Mouse (Mus musculus) forebrain, embryonic 13.5 days (tissue): ENCODE measurements around the gene Sec61b. TPM values are rescaled to one million over a fixed set of nuclear protein-coding genes. Genes with fewer than 3 reads are reported as not detected.
A peak's percentile ranks its signal among the peaks of the same experiment; 100 is the strongest.

Experiments
- ATAC-seq: fragments of 200-750 bp; cut with Nextera tagmentation; 2 replicates; pipeline ENCODE4 v1.8.0; 2017
- H3K27ac ChIP-seq: fragments of 300-500 bp; sonication (generic); 2 replicates; pipeline ENCODE4 v1.5.1; 2015; ENCODE audit warnings: inconsistent platforms, mild to moderate bottlenecking, moderate library complexity
- H3K27me3 ChIP-seq: fragments of 300-500 bp; sonication (generic); 2 replicates; pipeline ENCODE4 v1.6.1; 2015; ENCODE audit warnings: mild to moderate bottlenecking, inconsistent platforms
- H3K36me3 ChIP-seq: fragments of 300-500 bp; sonication (generic); 2 replicates; pipeline ENCODE4 v1.6.1; 2015; ENCODE audit warnings: mild to moderate bottlenecking, inconsistent platforms; ENCODE audit not compliant: poor library complexity, severe bottlenecking
- H3K4me1 ChIP-seq: fragments of 300-500 bp; sonication (generic); 2 replicates; pipeline ENCODE4 v1.6.1; 2015; ENCODE audit warnings: inconsistent platforms
- H3K4me2 ChIP-seq: fragments of 300-500 bp; sonication (generic); 2 replicates; pipeline ENCODE4 v1.6.1; 2015; ENCODE audit warnings: inconsistent platforms, mild to moderate bottlenecking, moderate library complexity
- H3K4me3 ChIP-seq: fragments of 300-500 bp; sonication (generic); 2 replicates; pipeline ENCODE4 v1.5.1; 2015; ENCODE audit warnings: mild to moderate bottlenecking, inconsistent platforms
- H3K9ac ChIP-seq: fragments of 300-500 bp; sonication (generic); 2 replicates; pipeline ENCODE4 v1.6.1; 2015; ENCODE audit warnings: mild to moderate bottlenecking, inconsistent platforms
- H3K9me3 ChIP-seq: fragments of 300-500 bp; sonication (generic); replicated peaks from 2 replicates; pipeline ENCODE4 v1.6.1; 2016; ENCODE audit warnings: inconsistent platforms
- WGBS: fragments of 180-500 bp; shearing (Covaris S2); methylation state at CpG from one replicate; pipeline ENCODE4 v1.1.7; 2015; 5-methylcytosine and 5-hydroxymethylcytosine counted together
- polyA plus RNA-seq: library from polyadenylated mRNA; unstranded; fragments of >200 nt; fragmentation: Nextera tagmentation; extraction: Ambion mirVana; gene quantifications from 2 replicates; pipeline ENCODE4 v1.2.1, GENCODE M21; 2015

The Sec61b gene
- polyA plus RNA-seq, 1 experiment from 2014 or later: 357 TPM

DNA sequence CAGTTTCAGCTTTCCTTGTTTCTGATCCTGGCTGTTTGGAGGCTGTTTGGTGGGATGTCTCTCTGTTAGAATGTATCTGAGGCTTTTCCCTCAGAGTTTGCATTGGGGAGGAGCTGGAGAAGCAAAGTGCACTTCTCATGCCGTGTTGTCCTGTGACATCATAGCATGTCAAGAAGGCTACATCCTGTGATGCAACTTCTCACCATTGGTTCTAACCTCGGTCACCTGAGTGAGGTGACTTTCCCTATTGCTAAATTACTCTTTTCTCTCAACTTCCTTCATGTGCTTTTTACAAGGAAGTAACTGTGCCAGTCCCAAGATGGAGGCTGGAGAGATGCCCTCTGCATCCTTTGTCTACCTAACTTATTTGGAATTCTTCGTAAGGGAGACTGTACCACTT lies 25.9 kb upstream of the Sec61b start:
- ATAC-seq: no peak
- H3K4me2 ChIP-seq: no peak overlapping the region
- H3K36me3 ChIP-seq: no peaks in the 10 kb centered on the region
- no peak overlapping the region for H3K27ac ChIP-seq
- no peaks in the 10 kb centered on the region for H3K9me3 ChIP-seq
- H3K4me3 ChIP-seq: no peak overlapping the region
- no peaks in the 10 kb centered on the region for H3K27me3 ChIP-seq
- 84% methylated on average over 3 of the region's 3 CpGs for WGBS
- H3K4me1 ChIP-seq: peaks cover 8% of the 10 kb centered on the region; the same call in 1 of the 2 replicates
- H3K9ac ChIP-seq: no peak overlapping the region

DNA sequence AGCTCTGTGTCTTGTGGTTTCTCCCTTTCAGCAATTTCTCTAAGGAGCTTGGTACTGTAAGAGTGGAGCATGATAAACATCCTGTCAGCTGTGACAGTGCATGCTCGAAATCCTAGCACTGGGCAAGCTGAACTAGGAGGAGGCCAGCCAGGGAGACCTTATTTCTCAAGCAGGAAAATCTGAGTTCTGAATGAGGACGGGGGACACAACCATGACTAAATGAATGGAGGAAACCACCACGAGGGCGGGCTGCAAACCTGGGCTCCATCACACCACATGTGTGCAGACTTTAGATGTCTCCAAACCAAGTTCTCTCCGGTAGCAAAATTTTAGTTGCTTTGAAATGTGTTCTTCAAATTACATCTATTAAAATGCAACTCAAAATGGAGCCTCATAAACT lies 25.3 kb upstream of the Sec61b start:
- Histone ChIP-seq H3K4me1 (peaks cover 8% of the 10 kb centered on the region; the same call in 1 of the 2 replicates), H3K27ac (no peak overlapping the region), H3K4me2 (no peak overlapping the region), H3K36me3 (no peaks in the 10 kb centered on the region), H3K27me3 (no peaks in the 10 kb centered on the region), H3K9me3 (no peaks in the 10 kb centered on the region), H3K4me3 (no peak overlapping the region), H3K9ac (no peak overlapping the region)
- ATAC-seq: no peak
- WGBS: 60% methylated on average over 5 of the region's 5 CpGs

DNA sequence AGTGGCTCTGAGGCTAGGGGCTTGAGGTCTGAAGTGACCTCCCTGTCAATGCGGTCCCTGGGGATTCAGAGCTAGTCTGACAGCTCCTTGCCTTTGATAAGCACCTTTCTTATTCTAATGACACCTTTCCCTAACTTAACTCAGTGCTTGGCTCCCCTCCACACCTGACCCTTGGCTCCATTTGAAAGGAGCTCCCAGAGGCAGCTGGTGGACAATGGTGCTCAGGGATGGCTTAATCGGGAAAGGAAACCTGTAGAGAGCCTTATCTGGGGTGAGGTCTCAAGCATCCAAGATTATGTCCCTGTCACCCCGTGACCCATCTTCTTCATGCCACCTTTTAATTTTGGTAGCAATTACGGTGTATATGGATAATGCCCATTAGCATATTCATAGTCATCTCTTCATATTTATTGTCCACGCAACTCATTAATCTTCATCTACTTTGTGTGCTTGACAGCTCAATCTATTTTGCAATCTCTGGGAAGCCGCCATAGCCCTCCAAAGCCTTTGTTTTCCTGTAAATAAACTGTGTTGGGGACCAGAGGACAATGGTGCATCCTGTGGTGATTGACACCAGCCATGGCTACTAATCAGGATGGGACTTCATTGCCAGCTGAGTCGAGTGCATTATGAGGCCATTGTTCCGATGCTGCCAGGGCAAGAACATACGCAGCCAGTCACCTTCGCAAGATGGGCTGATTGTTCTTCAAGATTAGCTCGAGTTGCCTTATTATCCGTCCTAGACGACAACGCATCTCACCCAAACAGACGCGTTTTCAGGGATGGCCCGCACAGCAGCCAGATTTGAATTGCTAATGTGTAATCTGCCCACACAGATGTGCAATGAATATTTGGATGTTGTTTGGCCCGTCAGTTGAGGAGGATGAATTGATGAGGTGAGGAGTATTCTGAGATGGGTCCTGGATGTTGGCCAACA lies 24.6 kb upstream of the Sec61b start:
- no peak overlapping the region for H3K27ac ChIP-seq
- ATAC-seq: no peak
- peaks cover 8% of the 10 kb centered on the region; the same call in 1 of the 2 replicates for H3K4me1 ChIP-seq
- H3K4me3 ChIP-seq: no peak overlapping the region
- WGBS: 13% methylated on average over 18 of the region's 18 CpGs
- H3K27me3 ChIP-seq: no peaks in the 10 kb centered on the region
- no peaks in the 10 kb centered on the region for H3K36me3 ChIP-seq
- no peaks in the 10 kb centered on the region for H3K9me3 ChIP-seq
- H3K9ac ChIP-seq: no peak overlapping the region
- peak overlapping the region; percentile 11; the same call in 1 of the 2 replicates for H3K4me2 ChIP-seq

DNA sequence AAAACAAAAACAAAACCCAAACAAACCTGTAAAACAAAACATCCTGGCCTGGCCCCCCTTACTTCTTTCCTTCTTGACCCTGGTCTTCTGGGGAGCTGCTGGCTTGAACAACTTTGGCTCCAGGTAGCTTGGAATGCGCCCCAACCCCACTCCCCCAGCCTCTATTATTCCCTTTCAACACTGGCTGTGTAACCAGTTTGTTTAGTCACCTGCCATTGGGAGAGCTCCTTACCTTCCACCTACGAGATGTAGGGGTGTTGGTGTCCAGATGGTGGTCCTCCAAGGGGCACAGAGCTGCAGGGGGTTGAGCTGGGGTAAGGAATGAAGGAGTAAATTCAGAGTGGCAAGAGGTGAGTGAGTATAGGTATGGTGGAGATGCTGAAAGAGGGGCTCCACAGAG lies 7.3 kb upstream of the Sec61b start:
- no peak overlapping the region for H3K9ac ChIP-seq
- no peak overlapping the region for H3K4me3 ChIP-seq
- H3K27me3 ChIP-seq: no peaks in the 10 kb centered on the region
- H3K4me2 ChIP-seq: no peak overlapping the region
- H3K36me3 ChIP-seq: peaks cover 70% of the 10 kb centered on the region
- H3K9me3 ChIP-seq: peaks cover 6% of the 10 kb centered on the region; the same call in 1 of the 2 replicates
- H3K4me1 ChIP-seq: 0 out of 2 replicates have a peak, but pooled peaks cover under 1% of the 10 kb centered on the region
- 96% methylated on average over 2 of the region's 2 CpGs for WGBS
- ATAC-seq: no peak
- H3K27ac ChIP-seq: no peak overlapping the region

DNA sequence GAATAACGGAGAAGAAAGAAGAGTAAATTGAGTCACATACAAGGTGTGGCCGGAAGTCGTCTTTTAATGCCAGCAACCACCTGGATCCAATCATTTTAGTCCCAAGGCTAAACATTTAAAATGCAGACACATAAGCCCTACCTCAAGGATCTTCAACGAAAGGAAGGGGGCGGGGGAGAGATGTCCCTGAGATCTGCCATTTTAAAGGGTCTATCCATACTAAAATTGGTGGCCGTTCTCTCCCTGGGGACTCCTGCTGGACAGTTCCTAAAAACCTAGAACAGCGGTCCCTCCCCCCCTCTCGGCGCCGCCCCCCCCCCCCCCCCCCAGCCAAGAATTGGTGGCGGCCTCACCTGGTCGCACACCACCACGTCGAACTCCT lies 881 bp upstream of the Sec61b start:
- WGBS: 2% methylated on average over 12 of the region's 14 CpGs
- Histone ChIP-seq H3K9ac (peak overlapping the region; percentile 91), H3K4me3 (peak overlapping the region; percentile 83), H3K4me1 (peaks cover 26% of the 10 kb centered on the region), H3K9me3 (no peaks in the 10 kb centered on the region; the same call in 1 of the 2 replicates), H3K27ac (peak overlapping the region; percentile 98), H3K27me3 (no peaks in the 10 kb centered on the region), H3K36me3 (peaks cover 54% of the 10 kb centered on the region), H3K4me2 (peak overlapping the region; percentile 86)
- ATAC-seq: no peak

DNA sequence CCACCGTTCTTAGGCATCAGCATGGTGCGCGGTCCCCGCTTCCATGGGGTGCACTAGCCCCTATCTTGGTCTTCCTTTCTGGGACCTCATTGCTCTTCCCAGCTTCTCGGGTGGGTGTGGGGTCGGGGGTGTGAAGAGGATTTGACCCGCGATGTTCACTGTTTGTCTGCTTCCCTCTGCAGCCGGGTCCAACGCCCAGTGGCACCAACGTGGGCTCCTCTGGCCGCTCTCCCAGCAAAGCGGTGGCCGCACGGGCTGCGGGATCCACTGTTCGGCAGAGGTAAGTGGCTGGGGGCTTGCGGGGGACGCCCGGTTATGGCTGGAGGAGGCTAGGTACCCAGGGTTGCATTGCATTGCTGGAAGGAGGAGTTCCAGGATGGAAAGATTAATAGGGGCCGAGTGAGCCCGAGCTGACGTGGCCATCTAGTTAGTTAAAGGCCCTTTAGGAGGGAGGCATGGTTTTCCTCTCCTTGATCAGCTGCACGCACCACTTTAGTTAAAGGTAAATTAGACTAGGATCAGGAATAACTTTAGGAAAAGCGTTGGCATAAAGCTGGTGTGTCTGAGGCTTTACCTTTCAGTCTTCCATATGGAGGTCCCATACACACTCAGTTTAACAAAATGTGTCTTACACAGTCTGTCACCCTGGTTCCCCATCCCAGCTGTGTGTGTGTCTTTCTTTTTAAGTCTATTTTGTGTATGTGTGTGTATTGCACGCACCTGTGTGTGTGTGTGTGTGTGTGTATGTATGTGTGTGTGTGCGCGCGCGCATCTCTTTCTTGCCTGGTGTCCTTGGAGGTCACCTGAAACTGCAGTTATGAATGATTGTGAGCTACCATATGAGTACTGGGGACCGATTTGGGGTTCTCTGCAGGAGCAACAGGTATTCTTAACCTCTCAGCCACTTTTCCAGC lies 529 bp downstream of the Sec61b start:
- peaks cover 26% of the 10 kb centered on the region for H3K4me1 ChIP-seq
- no peaks in the 10 kb centered on the region for H3K27me3 ChIP-seq
- 16% methylated on average over 31 of the region's 31 CpGs for WGBS
- H3K9ac ChIP-seq: peak overlapping the region; percentile 91
- peak overlapping the region; percentile 83 for H3K4me3 ChIP-seq
- H3K27ac ChIP-seq: peak overlapping the region; percentile 98
- H3K36me3 ChIP-seq: peaks cover 51% of the 10 kb centered on the region
- peak overlapping the region; percentile 86 for H3K4me2 ChIP-seq
- no peaks in the 10 kb centered on the region for H3K9me3 ChIP-seq
- peak; percentile 31; the same call in 1 of the 2 replicates for ATAC-seq

DNA sequence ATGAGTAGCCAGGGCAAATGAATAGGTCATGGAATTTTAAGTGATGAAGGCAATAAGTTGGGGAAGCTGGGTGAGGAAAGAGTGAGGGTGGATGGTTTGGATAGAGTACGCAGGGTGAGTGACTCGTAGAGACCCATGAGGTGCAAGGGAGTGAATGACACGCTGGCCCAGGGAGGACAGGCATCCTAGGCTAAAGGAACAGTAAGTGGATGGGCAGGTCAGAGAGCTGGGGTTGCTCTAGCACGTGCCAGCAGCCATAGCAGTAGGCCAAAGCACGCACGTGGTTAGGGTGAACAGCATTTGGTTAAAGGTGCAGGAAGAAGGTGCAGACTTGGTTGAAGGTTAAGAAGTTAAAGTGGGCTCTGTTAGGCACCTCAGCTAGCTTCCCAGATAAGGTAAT lies 3.1 kb downstream of the Sec61b start:
- Histone ChIP-seq H3K4me2 (no peak overlapping the region), H3K27ac (no peak overlapping the region), H3K36me3 (peaks cover 52% of the 10 kb centered on the region), H3K27me3 (no peaks in the 10 kb centered on the region), H3K4me3 (no peak overlapping the region), H3K9ac (no peak overlapping the region), H3K9me3 (no peaks in the 10 kb centered on the region), H3K4me1 (peaks cover 22% of the 10 kb centered on the region)
- ATAC-seq: no peak
- 94% methylated on average over 6 of the region's 6 CpGs for WGBS

DNA sequence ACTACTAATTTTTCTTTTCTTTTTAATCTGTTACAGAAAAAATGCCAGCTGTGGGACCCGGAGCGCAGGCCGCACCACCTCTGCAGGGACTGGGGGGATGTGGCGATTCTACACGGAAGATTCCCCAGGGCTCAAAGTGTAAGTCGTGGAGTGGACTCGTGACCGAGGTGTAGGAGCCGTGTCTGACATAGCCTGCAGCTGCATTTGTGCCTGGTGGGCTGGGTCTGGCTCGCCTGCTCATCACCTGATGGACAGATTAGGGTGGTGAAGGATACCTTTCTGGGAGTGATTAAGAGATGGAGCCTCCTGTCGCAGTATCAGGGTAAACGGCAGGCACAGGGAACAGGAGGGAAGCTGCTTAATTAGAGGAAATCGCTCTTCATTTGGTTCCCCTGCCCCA lies 5.6 kb downstream of the Sec61b start:
- Histone ChIP-seq H3K9me3 (no peaks in the 10 kb centered on the region), H3K4me2 (no peak overlapping the region), H3K36me3 (peaks cover 65% of the 10 kb centered on the region), H3K27me3 (no peaks in the 10 kb centered on the region), H3K27ac (no peak overlapping the region), H3K4me3 (no peak overlapping the region), H3K4me1 (peaks cover 12% of the 10 kb centered on the region), H3K9ac (no peak overlapping the region)
- WGBS: 92% methylated on average over 13 of the region's 13 CpGs
- no peak for ATAC-seq

DNA sequence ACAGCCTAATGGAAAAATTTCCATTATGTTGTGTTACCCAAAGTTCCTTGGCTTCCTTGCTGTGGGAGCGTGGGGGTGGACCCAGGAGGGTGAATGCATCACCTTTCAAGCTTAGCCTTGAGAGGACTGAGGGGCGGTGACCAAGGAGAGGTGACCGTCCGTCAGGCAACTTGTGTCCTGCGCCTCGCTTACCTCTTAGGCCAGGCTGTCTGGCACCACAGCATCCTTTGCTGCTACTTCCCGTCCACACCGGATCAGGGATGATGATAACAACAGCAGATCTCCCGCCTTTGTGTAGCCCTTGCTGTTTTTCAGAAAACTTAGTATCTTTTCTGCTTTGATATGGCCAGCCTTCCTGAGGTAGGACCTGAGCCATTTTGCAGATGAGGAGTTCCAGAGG lies 6.1 kb downstream of the Sec61b start:
- no peak overlapping the region for H3K9ac ChIP-seq
- no peaks in the 10 kb centered on the region for H3K9me3 ChIP-seq
- H3K36me3 ChIP-seq: peaks cover 65% of the 10 kb centered on the region
- H3K27ac ChIP-seq: no peak overlapping the region
- 93% methylated on average over 9 of the region's 9 CpGs for WGBS
- no peak overlapping the region for H3K4me3 ChIP-seq
- no peak for ATAC-seq
- H3K4me1 ChIP-seq: peaks cover 7% of the 10 kb centered on the region
- H3K27me3 ChIP-seq: no peaks in the 10 kb centered on the region
- no peak overlapping the region for H3K4me2 ChIP-seq

DNA sequence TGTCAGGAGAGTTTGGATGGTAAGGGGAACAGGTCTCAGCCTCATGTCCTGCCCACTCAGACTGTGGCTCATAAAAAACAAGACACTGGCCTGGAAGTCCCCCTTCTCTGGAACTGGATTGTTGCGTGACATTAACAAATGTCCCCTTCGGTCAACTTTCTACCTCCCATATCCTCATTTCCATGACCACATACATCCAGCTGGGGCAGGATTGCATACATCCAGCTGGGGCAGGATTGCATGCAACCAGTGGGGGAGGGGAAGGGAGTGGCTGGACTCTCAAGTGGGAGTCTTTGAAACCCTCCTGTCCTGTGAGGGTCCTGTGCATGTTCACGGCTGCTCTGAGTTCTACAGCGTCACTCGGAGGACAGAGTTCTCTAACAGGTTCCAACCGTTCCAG lies 16.8 kb downstream of the Sec61b start:
- Histone ChIP-seq H3K4me1 (peaks cover 12% of the 10 kb centered on the region; the same call in 1 of the 2 replicates), H3K4me3 (no peak overlapping the region), H3K9me3 (no peaks in the 10 kb centered on the region), H3K36me3 (no peaks in the 10 kb centered on the region), H3K27me3 (no peaks in the 10 kb centered on the region), H3K4me2 (no peak overlapping the region), H3K27ac (no peak overlapping the region), H3K9ac (no peak overlapping the region)
- 84% methylated on average over 6 of the region's 6 CpGs for WGBS
- no peak for ATAC-seq

DNA sequence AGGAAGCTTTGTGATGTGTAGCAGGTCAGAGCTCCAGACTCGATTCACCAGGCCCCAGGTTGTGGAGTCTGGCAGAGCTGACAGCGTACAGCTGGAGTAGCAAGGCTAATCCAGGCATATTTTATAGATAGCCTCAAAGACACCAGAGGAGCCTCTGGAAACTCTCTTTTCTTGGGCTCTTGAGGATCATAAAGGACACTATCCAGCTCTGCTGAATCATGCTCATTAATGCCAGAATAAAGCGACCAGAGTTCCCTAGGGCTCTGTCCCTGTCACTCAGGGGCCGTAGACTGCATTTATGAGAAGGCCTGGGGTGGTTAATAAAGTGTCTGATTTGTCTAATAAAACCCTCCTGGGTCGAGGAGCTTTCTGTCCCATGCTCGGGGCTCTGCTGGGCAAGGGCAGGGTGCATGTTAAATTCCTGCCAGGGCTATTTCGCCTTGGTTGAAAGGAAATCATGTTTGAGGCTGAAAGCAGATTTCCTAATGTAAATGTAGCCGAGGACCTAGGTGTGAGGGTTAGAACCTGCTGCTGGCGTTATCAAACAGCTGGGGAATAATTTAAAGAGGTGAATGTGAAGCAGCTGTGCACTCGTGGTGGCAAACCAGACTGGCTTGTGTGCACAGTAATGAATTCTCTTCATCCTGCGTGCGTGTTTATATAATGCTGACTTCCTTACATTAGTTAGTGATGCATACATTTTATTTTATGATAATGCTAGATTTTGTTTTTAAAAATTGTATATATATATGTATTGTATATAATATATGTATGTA lies 18.0 kb downstream of the Sec61b start:
- ATAC-seq: peak; percentile 59; the same call in 1 of the 2 replicates
- H3K27ac ChIP-seq: peak overlapping the region; percentile 27; the same call in 1 of the 2 replicates
- 45% methylated on average over 12 of the region's 12 CpGs for WGBS

More for the DNA sequence above, 18.0 kb downstream of the Sec61b start:
- Histone ChIP-seq H3K4me3 (no peak overlapping the region), H3K9ac (no peak overlapping the region; the same call in 1 of the 2 replicates), H3K36me3 (no peaks in the 10 kb centered on the region), H3K4me1 (peaks cover 12% of the 10 kb centered on the region; the same call in 1 of the 2 replicates), H3K9me3 (no peaks in the 10 kb centered on the region), H3K4me2 (no peak overlapping the region), H3K27me3 (no peaks in the 10 kb centered on the region)
